In genomic region chr1:93980932-93981331, GRCm38 (mm10) we compare ENCODE assay signal across 20 mouse cellular contexts. TPM values are rescaled to one million over a fixed set of nuclear protein-coding genes. Genes with fewer than 3 reads are reported as not detected.
DNase-seq lines count a peak whose midpoint lies in the region; ATAC-seq and TF ChIP-seq lines count a peak whose summit lies in the region.
"Not testable (repeated sequence)": the region's sequence is repeated elsewhere in the genome, so short reads cannot be mapped to it uniquely, and the experiment has no call there.
"Had no signal": no experiment of that assay in that cellular context is flagged by ENCODE, and none has a peak within 500 bp of the region (broad histone marks: within the 10 kb centered on the region; RNA-seq: fewer than 3 reads in every experiment).

No protein-coding gene starts in this region.

- not testable (repeated sequence) for H3K4me2 ChIP-seq in forebrain, embryonic 12.5 days; hindbrain, embryonic 14.5 days (replicated peaks); intestine, embryonic 16.5 days (ENCODE audit: low read depth, low read length); lung, embryonic 14.5 days; midbrain, embryonic 15.5 days; neural tube, embryonic 13.5 days

- DNase-seq in G1E (ENCODE audit: low spot score); hindbrain, embryonic 14.5 days (ENCODE audit: low spot score); lung, embryonic 14.5 days: not testable (repeated sequence)

- peak; percentile 42; the same call in 1 of the 2 replicates for ATAC-seq in G1E (ENCODE audit: extremely low read depth, insufficient number of reproducible peaks, low FRiP score, poor library complexity, severe bottlenecking)
- peak; percentile 60; the same call in 1 of the 2 replicates for ATAC-seq in forebrain, embryonic 12.5 days (ENCODE audit: low FRiP score)
- peak; percentile 99 for ATAC-seq in frontal cortex, adult (ENCODE audit: low TSS enrichment)
- peak; percentile 57; the same call in 1 of the 2 replicates for ATAC-seq in hindbrain, embryonic 14.5 days (ENCODE audit: low FRiP score)
- peak; percentile 69 for ATAC-seq in intestine, embryonic 16.5 days
- peak; percentile 71 for ATAC-seq in lung, embryonic 14.5 days (ENCODE audit: insufficient read depth)
- 0 out of 2 replicates have a peak, but pooled peaks have one; percentile 62 for ATAC-seq in midbrain, embryonic 15.5 days (replicated peaks)
- ATAC-seq in neural tube, embryonic 13.5 days (ENCODE audit: low read depth): peak; percentile 51; the same call in 1 of the 2 replicates

- not testable (repeated sequence) for H3K36me3 ChIP-seq in G1E (replicated peaks); forebrain, embryonic 12.5 days (replicated peaks); hindbrain, embryonic 14.5 days (replicated peaks; ENCODE audit: control insufficient read depth, insufficient read depth); intestine, embryonic 16.5 days (ENCODE audit: control insufficient read depth, insufficient read depth, low read length); lung, embryonic 14.5 days (ENCODE audit: insufficient read depth); midbrain, embryonic 15.5 days (replicated peaks); neural tube, embryonic 13.5 days

- H3K9me3 ChIP-seq in G1E (replicated peaks); forebrain, embryonic 12.5 days; hindbrain, embryonic 14.5 days (ENCODE audit: control insufficient read depth, low read length); intestine, embryonic 16.5 days (ENCODE audit: control insufficient read depth, low read length); lung, embryonic 14.5 days (ENCODE audit: low read depth, low read length); midbrain, embryonic 15.5 days; neural tube, embryonic 13.5 days: not testable (repeated sequence)

- H3K27me3 ChIP-seq in G1E (ENCODE audit: insufficient read depth, low read length); forebrain, embryonic 12.5 days; hindbrain, embryonic 14.5 days (ENCODE audit: control insufficient read depth, insufficient read depth, low read length); intestine, embryonic 16.5 days (replicated peaks; ENCODE audit: control insufficient read depth, insufficient read depth, low read length); lung, embryonic 14.5 days (ENCODE audit: insufficient read depth, low read length); midbrain, embryonic 15.5 days (replicated peaks); neural tube, embryonic 13.5 days: not testable (repeated sequence)

- not testable (repeated sequence) for H3K4me3 ChIP-seq in G1E (ENCODE audit: low read depth, low read length); forebrain, embryonic 12.5 days (replicated peaks); hindbrain, embryonic 14.5 days (replicated peaks; ENCODE audit: low read length); intestine, embryonic 16.5 days (ENCODE audit: low read length); lung, embryonic 14.5 days (ENCODE audit: low read depth, low read length); midbrain, embryonic 15.5 days; neural tube, embryonic 13.5 days

- not testable (repeated sequence) for TF ChIP-seq CTCF in G1E (IDR thresholded peaks at IDR 0.05; ENCODE audit: low read depth, low read length); lung, embryonic 14.5 days (IDR thresholded peaks at IDR 0.05; ENCODE audit: low read depth)

- H3K27ac ChIP-seq in forebrain, embryonic 12.5 days; hindbrain, embryonic 14.5 days; intestine, embryonic 16.5 days (ENCODE audit: low read length); lung, embryonic 14.5 days (ENCODE audit: low read depth); midbrain, embryonic 15.5 days; neural tube, embryonic 13.5 days (replicated peaks): not testable (repeated sequence)

- not testable (repeated sequence) for H3K4me1 ChIP-seq in G1E (ENCODE audit: insufficient read depth, low read depth, low read length); forebrain, embryonic 12.5 days; hindbrain, embryonic 14.5 days (replicated peaks; ENCODE audit: control insufficient read depth, insufficient read depth, low read length); intestine, embryonic 16.5 days (ENCODE audit: control insufficient read depth, insufficient read depth, low read length); lung, embryonic 14.5 days (ENCODE audit: insufficient read depth); midbrain, embryonic 15.5 days; neural tube, embryonic 13.5 days (replicated peaks)

- WGBS in forebrain, embryonic 12.5 days: no CpG with 5 or more reads among the region's 2 CpGs
- WGBS in hindbrain, embryonic 14.5 days: no CpG with 5 or more reads among the region's 2 CpGs
- no CpG with 5 or more reads among the region's 2 CpGs for WGBS in intestine, embryonic 16.5 days
- no CpG with 5 or more reads among the region's 2 CpGs for WGBS in lung, embryonic 14.5 days
- WGBS in midbrain, embryonic 15.5 days: no CpG with 5 or more reads among the region's 2 CpGs
- WGBS in neural tube, embryonic 13.5 days: no CpG with 5 or more reads among the region's 2 CpGs

- H3K9ac ChIP-seq in forebrain, embryonic 12.5 days; hindbrain, embryonic 14.5 days; intestine, embryonic 16.5 days (ENCODE audit: low read depth, low read length); lung, embryonic 14.5 days; midbrain, embryonic 15.5 days; neural tube, embryonic 13.5 days: not testable (repeated sequence)

RNA-seq across cellular contexts. Expression of gene Gal3st2c, which starts 9.4 kb away (rescaled TPM):
- total RNA-seq in G1E (2014; fragmentation: Nextera tagmentation): 0.39 TPM in 1 of 2 replicates, not detected in the other
- total RNA-seq in G1E (2017): 0.11 and 0.12 TPM in 2 replicates
- polyA plus RNA-seq in G1E (2012): not detected in 2 replicates
- polyA plus RNA-seq in forebrain, embryonic 12.5 days (2016; fragmentation: Nextera tagmentation; extraction: Ambion mirVana): not detected in 2 replicates
- not detected in 2 replicates for polyA plus RNA-seq in hindbrain, embryonic 14.5 days (2014; fragmentation: Nextera tagmentation; extraction: Ambion mirVana)
- polyA plus RNA-seq in intestine, embryonic 16.5 days (2015; fragmentation: Nextera tagmentation; extraction: Ambion mirVana): 0.01 TPM in 1 of 2 replicates, not detected in the other
- polyA plus RNA-seq in lung, embryonic 14.5 days (2014; fragmentation: Nextera tagmentation; extraction: Ambion mirVana): not detected in 2 replicates
- polyA plus RNA-seq in midbrain, embryonic 15.5 days (2015; fragmentation: Nextera tagmentation; extraction: Ambion mirVana): not detected in 2 replicates
- not detected in 2 replicates for polyA plus RNA-seq in neural tube, embryonic 13.5 days (2015; fragmentation: Nextera tagmentation; extraction: Ambion mirVana)
- polyA plus RNA-seq: embryonic facial prominence, embryonic 10.5 days; forebrain, embryonic 10.5 days; limb, embryonic 12.5 days; liver, embryonic 12.5 days; neural tube, embryonic 15.5 days; stomach, embryonic 14.5 days had no signal

RNA-seq across cellular contexts. Expression of gene Neu4, which starts 39.3 kb away (rescaled TPM):
- not detected in 2 replicates for total RNA-seq in G1E (2014; fragmentation: Nextera tagmentation)
- total RNA-seq in G1E (2017): 0.17 and 0.22 TPM in 2 replicates
- polyA plus RNA-seq in G1E (2012): not detected in 2 replicates
- not detected in 2 replicates for polyA plus RNA-seq in forebrain, embryonic 12.5 days (2016; fragmentation: Nextera tagmentation; extraction: Ambion mirVana)
- 0.04 and 0.16 TPM in 2 replicates for polyA plus RNA-seq in hindbrain, embryonic 14.5 days (2014; fragmentation: Nextera tagmentation; extraction: Ambion mirVana)
- not detected in 2 replicates for polyA plus RNA-seq in intestine, embryonic 16.5 days (2015; fragmentation: Nextera tagmentation; extraction: Ambion mirVana)
- not detected in 2 replicates for polyA plus RNA-seq in lung, embryonic 14.5 days (2014; fragmentation: Nextera tagmentation; extraction: Ambion mirVana)
- not detected in 2 replicates for polyA plus RNA-seq in midbrain, embryonic 15.5 days (2015; fragmentation: Nextera tagmentation; extraction: Ambion mirVana)
- polyA plus RNA-seq in neural tube, embryonic 13.5 days (2015; fragmentation: Nextera tagmentation; extraction: Ambion mirVana): not detected in 2 replicates
- total RNA-seq: adrenal gland, adult 18-20 months; adrenal gland, postnatal 36 days; gastrocnemius, postnatal 25 days; heart, adult 2 months; heart, postnatal 36 days had no signal
- polyA plus RNA-seq: embryonic facial prominence, embryonic 10.5 days; forebrain, embryonic 10.5 days; heart, adult 2 months; heart, embryonic 14.5 days; limb, embryonic 12.5 days; liver, embryonic 12.5 days; stomach, embryonic 14.5 days had no signal

Comparison
In these comparisons a context has a peak if more than half of its experiments do, and no peak if none do; other contexts are left out.
1. ATAC-seq: peak in every context shown above with its lines; median percentile 99 in frontal cortex, adult; 71 in lung, embryonic 14.5 days; 69 in intestine, embryonic 16.5 days; 62 in midbrain, embryonic 15.5 days; 60 in forebrain, embryonic 12.5 days; 57 in hindbrain, embryonic 14.5 days; 51 in neural tube, embryonic 13.5 days; 42 in G1E.